Mouse (Mus musculus) small intestine, adult 2 months (tissue): ENCODE results near the gene Sertad2. TPM values are rescaled to one million over a fixed set of nuclear protein-coding genes. Genes with fewer than 3 reads are reported as not detected.

Source experiments
- H3K27ac ChIP-seq: fragments of 200-500 bp; 2 replicates; pipeline ENCODE4 v1.5.1; 2012; ENCODE audit warnings: low read depth, low read length, control low read depth, inconsistent platforms; ENCODE audit not compliant: insufficient read depth
- H3K27me3 ChIP-seq: fragments of 200-500 bp; 2 replicates; pipeline ENCODE4 v1.6.1; 2012; ENCODE audit warnings: mild to moderate bottlenecking, moderate library complexity, low read length, inconsistent platforms; ENCODE audit not compliant: control insufficient read depth, insufficient read depth
- H3K36me3 ChIP-seq: fragments of 200-500 bp; 2 replicates; pipeline ENCODE4 v1.6.1; 2012; ENCODE audit warnings: mild to moderate bottlenecking, low read length, control low read depth, inconsistent platforms; ENCODE audit not compliant: control insufficient read depth, insufficient read depth
- H3K4me1 ChIP-seq: fragments of 200-500 bp; 2 replicates; pipeline ENCODE4 v1.6.1; 2012; ENCODE audit warnings: low read length, inconsistent platforms, mixed read lengths; ENCODE audit not compliant: control insufficient read depth, insufficient read depth, insufficient read length
- H3K4me3 ChIP-seq: fragments of 200-500 bp; 2 replicates; pipeline ENCODE4 v1.5.1; 2012; ENCODE audit warnings: low read depth, mild to moderate bottlenecking, control low read depth, inconsistent platforms, low read length, moderate library complexity
- CTCF ChIP-seq: fragments of 200-500 bp; IDR thresholded peaks from 2 replicates; pipeline ENCODE4 v1.5.1; 2012; ENCODE audit warnings: low read depth, mild to moderate bottlenecking, control low read depth, inconsistent platforms, low read length, moderate library complexity, mixed read lengths; ENCODE audit not compliant: insufficient replicate concordance, insufficient read length; ENCODE audit errors: extremely low read depth
- POLR2A ChIP-seq: fragments of 200-500 bp; IDR thresholded peaks from 2 replicates; pipeline ENCODE4 v1.6.1; 2012; ENCODE audit warnings: low read depth, mild to moderate bottlenecking, control low read depth, inconsistent platforms, low read length, moderate library complexity
- WGBS: fragments of 180-500 bp; shearing (Covaris S2); methylation state at CpG from one replicate; pipeline ENCODE4 v1.1.7; 2018; 5-methylcytosine and 5-hydroxymethylcytosine counted together
- polyA plus RNA-seq: library from polyadenylated mRNA; depleted of rRNA; stranded (reverse); fragments of >200 nt; gene quantifications from 2 replicates; pipeline ENCODE4 v1.2.3, GENCODE M21; 2012

The Sertad2 gene
- polyA plus RNA-seq, 1 experiment, result 47.8 TPM

DNA sequence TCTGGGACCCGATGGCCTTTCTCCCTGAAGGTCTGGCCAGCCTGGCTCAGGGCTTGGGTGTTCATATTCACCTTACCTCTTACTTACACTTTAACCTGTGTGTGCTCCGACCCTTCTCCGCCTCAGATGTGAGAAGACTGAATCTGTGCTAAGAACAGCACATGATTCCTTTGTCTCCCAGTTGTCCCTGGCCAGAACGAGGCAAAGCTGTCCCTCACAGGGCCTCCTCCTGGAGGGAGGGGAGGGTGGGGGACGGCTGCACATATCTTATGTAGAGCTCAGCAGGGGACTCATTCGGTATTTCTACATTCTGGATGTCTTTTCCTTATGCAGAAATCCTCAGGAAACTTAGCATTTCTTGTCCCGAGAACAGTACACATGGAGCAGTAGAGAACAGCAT is 62.6 kb downstream of the Sertad2 start:
- no peak overlapping the region for H3K27ac ChIP-seq
- no peaks in the 10 kb centered on the region for H3K27me3 ChIP-seq
- no peak overlapping the region for H3K4me3 ChIP-seq
- no peaks in the 10 kb centered on the region for H3K36me3 ChIP-seq
- TF ChIP-seq CTCF (no peak), POLR2A (no peak)
- WGBS, result 84% methylated on average over 7 of the region's 7 CpGs
- H3K4me1 ChIP-seq, result no peaks in the 10 kb centered on the region

DNA sequence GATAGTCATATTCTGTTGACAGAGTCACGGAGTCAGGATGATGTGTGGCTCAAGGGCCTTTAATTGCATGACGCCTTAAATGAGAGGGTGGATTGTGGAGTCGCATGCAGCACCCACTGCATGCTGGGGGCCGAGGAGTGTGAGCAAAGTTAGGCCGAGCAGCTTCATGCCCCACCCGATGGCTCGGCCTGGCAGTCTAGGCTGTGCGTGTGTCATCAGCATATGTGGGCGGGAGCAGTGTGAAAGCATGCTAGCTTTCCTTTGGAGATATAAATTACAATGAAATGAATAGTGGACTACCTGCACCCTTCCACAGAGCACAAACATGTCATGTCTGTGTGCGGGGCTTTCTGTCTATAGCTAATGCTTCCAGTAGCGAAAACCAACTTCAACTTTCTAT is 65.4 kb downstream of the Sertad2 start:
- no peak for TF ChIP-seq POLR2A
- no peak for TF ChIP-seq CTCF
- H3K4me1 ChIP-seq, result no peaks in the 10 kb centered on the region
- H3K36me3 ChIP-seq, result no peaks in the 10 kb centered on the region
- H3K27ac ChIP-seq, result no peak overlapping the region
- no peak overlapping the region for H3K4me3 ChIP-seq
- 69% methylated on average over 11 of the region's 11 CpGs for WGBS
- no peaks in the 10 kb centered on the region for H3K27me3 ChIP-seq

DNA sequence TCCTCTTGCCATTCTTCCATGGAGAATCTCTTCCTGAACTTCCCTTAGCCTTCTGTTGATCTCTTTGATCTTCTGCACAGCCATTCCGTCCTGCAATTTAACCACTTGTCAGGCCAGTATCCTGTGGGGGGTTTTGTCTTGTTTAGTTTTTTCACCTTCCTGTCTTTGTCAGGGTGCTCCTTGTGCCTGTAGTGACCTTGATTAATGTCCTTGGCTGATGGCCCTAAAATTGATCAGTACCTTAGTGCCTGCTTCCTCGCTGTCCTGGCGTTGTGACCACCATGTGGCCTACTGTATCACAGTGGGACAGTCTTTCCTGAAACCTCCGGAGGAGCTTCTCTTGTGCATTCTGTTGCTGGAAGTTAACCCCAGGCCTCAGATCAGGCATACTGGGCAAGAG is 70.2 kb downstream of the Sertad2 start:
- WGBS, result 87% methylated on average over 4 of the region's 4 CpGs
- Histone ChIP-seq H3K27ac (no peak overlapping the region), H3K27me3 (no peaks in the 10 kb centered on the region), H3K36me3 (no peaks in the 10 kb centered on the region), H3K4me3 (no peak overlapping the region), H3K4me1 (no peaks in the 10 kb centered on the region)
- TF ChIP-seq CTCF, result no peak
- TF ChIP-seq POLR2A, result no peak

DNA sequence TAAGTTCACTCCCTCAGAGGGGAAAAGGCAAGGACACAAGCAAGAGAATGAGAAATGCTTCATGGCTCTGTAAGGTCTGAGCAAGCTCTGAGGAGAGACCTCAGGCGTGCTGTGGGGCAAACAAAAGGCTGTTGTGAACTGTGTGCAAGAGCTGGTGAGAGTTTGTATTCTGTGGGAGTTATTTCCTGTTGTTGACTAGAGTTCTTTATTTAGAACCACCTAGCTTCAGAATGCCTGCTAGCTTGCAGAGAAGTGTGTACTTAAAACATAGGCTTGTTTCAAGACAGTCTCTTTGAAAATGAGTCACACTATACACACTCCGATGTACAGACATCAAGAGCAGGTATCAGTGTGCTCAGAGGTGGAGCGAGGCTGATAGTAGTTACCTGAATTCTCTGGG is 73.0 kb downstream of the Sertad2 start:
- 66% methylated on average over 3 of the region's 3 CpGs for WGBS
- H3K4me1 ChIP-seq, result no peaks in the 10 kb centered on the region
- TF ChIP-seq POLR2A (no peak), CTCF (no peak)
- 0 out of 2 replicates have a peak overlapping the region, but pooled peaks have one; percentile 11 for H3K27ac ChIP-seq
- H3K4me3 ChIP-seq, result no peak overlapping the region
- H3K36me3 ChIP-seq, result no peaks in the 10 kb centered on the region
- no peaks in the 10 kb centered on the region for H3K27me3 ChIP-seq

DNA sequence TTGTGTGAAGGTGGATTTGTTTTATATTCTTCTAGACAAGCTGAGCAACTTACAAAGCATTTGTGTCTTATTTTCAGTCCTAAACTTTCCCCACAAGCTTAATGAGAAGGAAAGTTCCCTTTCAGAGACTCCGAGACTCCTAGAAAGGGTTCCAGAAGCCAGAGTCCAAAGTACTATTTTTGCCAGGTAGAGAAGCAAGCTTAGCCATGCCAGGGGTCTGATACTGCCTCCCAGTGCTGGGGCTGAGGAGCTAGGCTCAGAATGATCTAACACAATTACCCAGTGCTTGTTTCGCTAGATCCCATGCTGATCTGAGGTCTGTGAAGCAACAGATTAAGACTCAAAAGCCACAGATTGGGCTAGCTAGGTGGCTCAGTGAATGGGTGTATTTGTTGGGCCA is 84.1 kb downstream of the Sertad2 start:
- Histone ChIP-seq H3K4me3 (no peak overlapping the region), H3K27me3 (no peaks in the 10 kb centered on the region), H3K4me1 (peaks cover 3% of the 10 kb centered on the region; the same call in 1 of the 2 replicates), H3K27ac (no peak overlapping the region), H3K36me3 (no peaks in the 10 kb centered on the region)
- WGBS, result 62% methylated on average over 2 of the region's 2 CpGs
- TF ChIP-seq POLR2A (no peak), CTCF (no peak)

DNA sequence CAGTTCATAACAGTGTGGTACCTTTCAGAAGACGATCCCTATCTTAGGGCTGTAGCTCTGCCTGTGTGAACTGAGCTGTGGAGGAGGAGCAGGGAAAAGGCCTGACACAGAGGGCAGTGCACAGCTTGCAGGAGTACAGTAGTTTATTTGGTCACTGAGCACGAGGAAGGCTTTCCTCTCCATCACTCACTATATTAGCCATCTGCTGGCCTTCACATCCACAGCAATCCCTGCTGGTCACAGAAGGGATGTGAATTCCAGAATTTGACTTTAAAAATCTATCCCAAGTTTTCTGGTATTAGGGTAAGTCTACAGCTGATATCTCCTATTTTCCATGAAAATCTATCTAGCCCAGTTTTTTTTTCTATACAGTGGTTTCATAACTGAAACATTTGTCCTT is 85.2 kb downstream of the Sertad2 start:
- H3K4me1 ChIP-seq, result peaks cover 3% of the 10 kb centered on the region; the same call in 1 of the 2 replicates
- H3K27ac ChIP-seq, result no peak overlapping the region
- no peak overlapping the region for H3K4me3 ChIP-seq
- H3K27me3 ChIP-seq, result no peaks in the 10 kb centered on the region
- no peaks in the 10 kb centered on the region for H3K36me3 ChIP-seq
- no peak for TF ChIP-seq POLR2A
- no peak for TF ChIP-seq CTCF
- WGBS, result 68% methylated on average over 2 of the region's 2 CpGs

DNA sequence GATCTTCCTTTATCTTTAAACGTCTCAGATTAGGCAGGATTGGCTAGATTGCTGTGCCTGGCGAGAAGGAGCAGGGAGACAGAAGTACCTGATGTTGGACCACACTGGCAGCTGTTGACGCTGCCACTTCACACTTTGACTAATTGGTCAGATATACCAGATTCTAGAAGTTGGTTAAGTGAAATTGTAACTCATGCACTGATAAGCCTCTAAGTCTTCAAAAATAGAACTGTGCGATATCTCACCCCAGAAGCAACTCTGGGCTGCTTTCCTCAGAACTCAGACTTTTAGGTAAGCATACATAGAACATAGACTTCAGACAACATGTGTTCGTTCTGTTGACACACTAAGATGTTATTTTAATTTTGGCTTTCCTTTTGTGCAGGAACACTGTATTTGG is 86.6 kb downstream of the Sertad2 start:
- H3K4me1 ChIP-seq, result peaks cover 4% of the 10 kb centered on the region; the same call in 1 of the 2 replicates
- H3K27ac ChIP-seq, result no peak overlapping the region
- TF ChIP-seq CTCF, result no peak
- no peak for TF ChIP-seq POLR2A
- H3K36me3 ChIP-seq, result no peaks in the 10 kb centered on the region
- H3K4me3 ChIP-seq, result no peak overlapping the region
- WGBS, result 88% methylated on average over 5 of the region's 5 CpGs
- H3K27me3 ChIP-seq, result no peaks in the 10 kb centered on the region
